Mouse (Mus musculus) gastrocnemius, postnatal 10 days (tissue): ENCODE data around the gene Tulp2. TPM values are rescaled to one million over a fixed set of nuclear protein-coding genes. Genes with fewer than 3 reads are reported as not detected.
"Not testable (repeated sequence)": the region's sequence is repeated elsewhere in the genome, so short reads cannot be mapped to it uniquely, and the experiment has no call there.

Source experiments
- DNase-seq: peaks from one replicate; pipeline ENCODE4 v3.0.0; 2021; ENCODE audit warnings: mixed read lengths
- total RNA-seq, 2 experiments: library from RNA; stranded (reverse); gene quantifications; 2 replicates each; pipeline ENCODE4 v1.2.3; 2021

Gene Tulp2
- total RNA-seq, 2 experiments from 2014 or later: not detected

DNA sequence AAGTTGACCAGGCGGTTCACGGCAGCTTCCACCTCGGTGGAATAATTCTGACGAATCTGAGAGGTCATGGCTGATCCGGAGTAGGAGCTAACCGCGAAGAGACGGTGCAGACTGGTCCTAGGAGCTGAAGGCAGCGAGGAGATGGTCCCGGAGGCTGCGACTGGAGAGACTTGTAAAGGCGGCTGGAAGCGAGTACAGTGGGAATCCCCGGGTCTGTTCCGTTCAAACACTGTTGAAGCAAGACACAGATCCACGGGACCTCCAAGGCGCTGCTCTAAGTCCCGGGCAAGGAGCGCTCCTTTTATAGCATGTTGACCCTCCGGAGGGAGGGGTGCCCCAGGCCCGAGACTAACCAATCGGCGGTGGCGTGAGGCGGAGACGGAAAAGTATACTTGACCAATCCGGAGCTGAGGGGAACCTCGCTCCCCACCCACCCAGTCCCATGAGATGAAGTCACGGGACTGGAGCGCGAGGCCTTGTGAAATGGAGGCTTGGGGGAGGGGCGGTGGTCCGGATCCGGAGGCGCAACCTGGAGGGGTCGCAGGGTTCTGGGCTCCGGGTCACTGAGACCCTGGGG, 22.0 kb upstream of the Tulp2 start, which contains the start of gene Ftl1:
Gene Ftl1 (minus strand): TSS at position 321 of the 577 bp plus-strand sequence.
- peak; percentile 90 for DNase-seq

DNA sequence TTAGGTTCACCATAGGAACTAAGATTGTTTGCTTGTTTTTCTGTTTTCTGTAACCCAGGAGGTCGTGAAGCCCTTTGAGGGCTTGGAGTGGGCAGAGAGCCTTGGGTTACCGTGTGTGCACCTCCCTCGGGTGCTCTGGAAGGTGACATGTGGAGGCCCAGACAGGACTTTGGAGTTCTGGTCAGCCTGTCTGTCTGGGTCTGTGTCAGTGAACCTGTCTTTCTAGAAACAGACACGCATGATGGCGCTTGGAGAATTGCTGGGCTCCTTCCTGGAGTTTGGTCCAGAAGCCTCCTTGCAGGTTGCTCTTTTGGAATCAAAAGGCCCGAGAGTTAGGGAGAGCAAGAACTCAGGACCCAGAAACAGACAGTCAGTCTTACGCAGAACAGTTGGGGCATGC, 21.3 kb upstream of the Tulp2 start:
- DNase-seq: no peak

DNA sequence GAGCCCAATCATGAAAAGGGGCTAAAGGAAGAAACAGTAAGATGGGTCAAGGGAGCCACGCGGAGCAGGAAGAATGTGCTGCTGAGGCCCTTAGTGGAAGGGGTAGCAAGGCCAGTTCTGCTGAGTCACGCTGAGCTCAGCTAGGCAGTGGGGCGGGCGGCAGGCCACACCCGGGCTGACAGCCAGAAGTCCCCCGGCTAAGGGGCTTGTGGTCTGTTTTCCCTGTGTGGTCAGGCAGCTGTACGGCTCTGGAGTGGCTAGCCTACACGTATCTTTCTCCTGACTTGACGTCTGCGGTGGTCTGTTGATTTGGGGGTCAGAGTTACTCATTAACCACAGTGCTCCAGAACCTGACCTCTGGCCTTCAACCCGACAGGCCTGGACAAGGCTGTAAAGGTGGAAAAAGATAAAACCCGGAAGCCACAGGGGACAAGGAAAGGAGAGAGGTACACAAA, 20.8 kb upstream of the Tulp2 start:
- DNase-seq: peak; percentile 59

DNA sequence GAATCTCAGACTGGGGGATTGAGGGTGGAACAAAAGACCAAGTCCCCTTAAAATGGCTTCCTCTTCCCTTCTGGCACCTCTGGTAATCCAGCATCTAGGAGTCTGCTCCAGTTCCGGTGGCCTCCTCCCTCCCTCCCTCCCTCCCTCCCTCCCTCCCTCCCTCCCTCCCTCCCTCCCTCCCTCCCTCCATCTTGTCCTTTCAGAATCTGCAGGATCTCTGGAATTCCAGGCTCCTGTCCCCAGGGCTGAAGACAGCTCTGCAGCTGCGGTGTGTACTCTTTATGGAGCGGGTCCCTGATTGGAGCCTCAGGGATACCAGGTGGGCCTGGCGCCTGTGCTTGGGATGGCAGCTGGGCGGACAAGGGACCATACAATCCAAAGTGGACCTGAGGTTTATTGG, 20.4 kb upstream of the Tulp2 start:
- no peak for DNase-seq

DNA sequence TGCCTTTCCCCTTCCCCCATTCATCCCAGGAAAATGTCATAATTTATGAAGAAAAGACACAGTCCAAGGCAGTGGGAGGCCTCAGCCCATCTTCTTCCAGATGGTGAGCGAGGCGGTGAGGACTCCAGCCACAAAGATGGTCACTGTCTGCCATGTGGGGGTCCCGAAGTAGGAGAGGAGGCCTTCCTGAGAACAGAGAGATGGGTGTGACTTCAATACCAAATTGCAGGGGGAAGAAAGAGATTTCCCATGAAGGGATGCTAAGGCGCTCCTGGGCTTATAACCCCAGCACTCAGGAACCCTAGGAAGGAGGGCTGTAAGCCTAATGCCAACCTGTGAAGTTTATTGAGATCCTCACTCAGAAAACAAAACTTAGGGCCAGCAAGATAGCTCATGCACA, 19.9 kb upstream of the Tulp2 start:
- DNase-seq: no peak

DNA sequence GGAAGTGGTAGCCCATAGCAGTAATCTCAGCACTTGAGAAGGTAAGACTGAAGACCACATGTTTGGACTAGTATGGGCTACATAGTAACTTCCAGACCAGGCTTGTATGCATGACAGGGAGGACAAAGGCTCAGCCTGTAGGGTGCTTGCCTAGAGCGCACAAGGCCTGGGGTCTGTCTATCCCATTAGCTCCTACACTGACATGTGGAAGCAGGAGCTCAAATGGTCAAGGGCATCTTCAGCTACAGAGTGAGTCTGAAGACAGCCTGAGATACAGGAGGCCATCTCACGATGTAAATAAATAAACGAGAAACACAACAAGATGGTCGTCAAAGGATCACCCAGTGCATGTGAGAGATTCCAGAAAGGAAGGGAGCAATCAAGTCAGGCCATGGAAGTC, 19.4 kb upstream of the Tulp2 start:
- no peak for DNase-seq

DNA sequence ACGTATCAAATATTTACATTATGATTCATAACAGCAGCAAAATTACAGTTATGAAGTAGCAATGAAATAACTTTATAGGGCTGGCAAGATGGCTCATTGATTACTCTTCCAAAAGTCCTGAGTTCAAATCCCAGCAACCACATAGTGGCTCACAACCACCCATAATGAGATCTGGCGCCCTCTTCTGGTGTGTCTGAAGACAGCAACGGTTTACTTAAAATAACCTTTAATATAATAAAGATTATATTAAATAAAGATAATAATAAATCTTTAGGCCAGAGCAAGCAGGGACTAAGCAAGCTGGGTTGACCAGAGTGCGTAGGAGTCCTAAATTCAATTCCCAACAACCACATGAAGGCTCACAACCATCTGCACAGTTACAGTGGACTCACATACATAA, 18.8 kb upstream of the Tulp2 start:
- not testable (repeated sequence) for DNase-seq

DNA sequence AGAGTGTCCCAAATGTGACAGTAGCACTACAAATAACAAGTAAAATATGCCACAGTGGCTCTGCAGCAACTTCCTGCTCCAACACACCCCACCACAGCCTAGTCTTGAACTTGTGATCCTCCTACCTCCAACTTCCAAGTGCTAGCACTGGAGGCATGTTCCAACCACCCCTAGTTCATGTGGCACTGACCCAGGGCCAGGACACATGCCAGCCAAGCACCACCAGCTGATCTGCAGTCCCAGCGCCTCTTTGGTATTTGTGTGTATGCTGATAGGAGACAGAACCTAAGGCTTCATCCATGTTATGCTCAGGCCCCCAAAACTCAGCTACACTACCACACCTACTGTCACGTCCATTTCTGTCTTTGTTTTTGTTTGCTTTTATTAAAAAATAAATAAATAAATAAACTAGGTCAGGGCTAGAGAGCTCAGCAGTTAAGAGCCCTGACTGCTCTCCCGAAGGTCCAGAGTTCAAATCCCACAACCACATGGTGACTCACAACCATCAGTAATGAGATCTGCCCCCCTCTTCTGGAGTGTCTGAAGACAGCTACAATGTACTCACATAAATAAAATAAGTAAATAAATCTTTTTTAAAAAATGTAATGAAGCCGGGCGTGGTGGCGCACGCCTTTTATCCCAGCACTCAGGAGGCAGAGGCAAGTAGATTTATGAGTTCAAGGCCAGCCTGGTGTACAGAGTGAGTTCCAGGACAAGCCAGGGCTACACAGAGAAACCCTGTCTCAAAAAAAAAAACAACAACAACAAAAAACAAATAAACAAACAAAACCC, 17.5 kb upstream of the Tulp2 start:
- DNase-seq: no peak

DNA sequence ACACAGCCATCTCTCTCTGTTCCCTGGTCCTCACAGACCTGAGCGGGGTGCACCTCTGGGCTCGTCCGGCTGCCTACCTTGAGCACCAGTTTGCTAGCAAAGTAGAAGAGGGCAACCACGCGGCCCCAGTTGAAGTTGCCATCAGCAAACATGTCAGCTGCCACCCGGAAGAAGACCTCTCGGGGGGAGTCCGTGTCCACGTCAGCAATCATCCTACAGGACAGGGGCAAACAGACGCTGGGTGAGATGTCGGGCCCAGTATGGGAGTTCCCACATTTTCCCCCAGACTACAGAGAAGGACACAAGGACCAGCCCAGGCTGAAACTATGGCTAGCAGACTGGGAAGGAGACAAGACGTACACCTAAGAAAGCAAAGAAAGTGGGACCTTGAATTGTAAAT, 16.6 kb upstream of the Tulp2 start:
- no peak for DNase-seq

DNA sequence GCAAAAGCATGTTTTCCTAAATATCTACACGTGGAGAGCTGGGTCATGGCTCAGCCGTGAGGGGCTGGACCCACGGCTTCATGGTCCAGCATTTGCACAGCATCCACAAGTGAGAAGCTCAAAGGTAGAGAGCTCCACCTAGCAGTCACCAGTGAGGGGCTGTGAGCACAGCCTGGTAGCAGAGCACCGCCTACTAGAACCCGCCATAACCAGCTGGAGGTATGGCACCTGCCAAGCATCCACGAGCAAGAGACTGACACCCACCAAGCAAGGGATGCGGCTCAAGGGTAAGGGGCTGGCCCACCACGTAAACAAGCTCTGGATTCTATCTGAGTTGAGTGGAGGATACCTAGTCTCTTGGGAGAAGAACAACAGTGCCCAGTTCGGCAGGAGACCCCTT, 16.1 kb upstream of the Tulp2 start:
- no peak for DNase-seq

DNA sequence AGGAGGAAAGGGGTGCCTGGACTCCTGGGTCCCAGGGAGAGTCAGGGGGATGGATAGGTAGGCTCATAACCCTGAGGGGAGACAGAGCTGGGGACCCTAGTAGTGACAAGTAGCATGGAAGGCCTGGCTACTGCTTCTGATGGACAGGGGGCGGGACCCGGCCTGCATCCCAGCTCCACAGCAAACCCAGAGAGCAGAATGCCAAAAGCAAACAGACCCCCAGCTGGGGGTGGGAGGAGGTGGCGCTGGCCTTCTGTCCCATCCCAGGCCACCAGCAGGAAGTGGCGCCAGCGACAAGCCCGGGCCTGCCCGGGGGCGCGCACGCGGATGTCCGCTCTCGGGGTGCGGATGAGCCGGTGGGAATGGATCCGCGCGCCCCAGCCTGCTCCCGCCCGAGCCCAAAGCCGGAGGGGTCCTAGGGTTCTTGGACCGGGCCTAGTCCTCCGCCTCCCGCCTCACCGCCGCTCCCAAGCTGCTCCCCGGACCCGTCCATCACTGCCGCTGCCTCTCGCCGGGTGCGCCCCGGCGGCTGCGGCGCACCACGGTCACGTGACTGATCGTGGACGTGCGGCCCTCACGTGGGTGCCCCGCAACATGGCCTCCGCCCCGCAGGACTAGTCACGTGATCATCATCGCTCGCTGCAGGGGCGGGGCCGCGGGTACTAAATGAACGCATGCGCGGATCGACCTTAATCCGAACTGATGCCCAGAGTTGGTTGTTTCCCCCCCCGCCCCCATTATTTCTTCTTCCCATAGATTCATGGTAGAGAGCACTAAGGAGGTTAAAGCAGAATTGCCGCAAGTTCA, 15.2 kb upstream of the Tulp2 start, which contains the start of gene Bax:
Gene Bax (minus strand): TSS at position 616 of the 807 bp plus-strand sequence.
- peak; percentile 96 for DNase-seq

DNA sequence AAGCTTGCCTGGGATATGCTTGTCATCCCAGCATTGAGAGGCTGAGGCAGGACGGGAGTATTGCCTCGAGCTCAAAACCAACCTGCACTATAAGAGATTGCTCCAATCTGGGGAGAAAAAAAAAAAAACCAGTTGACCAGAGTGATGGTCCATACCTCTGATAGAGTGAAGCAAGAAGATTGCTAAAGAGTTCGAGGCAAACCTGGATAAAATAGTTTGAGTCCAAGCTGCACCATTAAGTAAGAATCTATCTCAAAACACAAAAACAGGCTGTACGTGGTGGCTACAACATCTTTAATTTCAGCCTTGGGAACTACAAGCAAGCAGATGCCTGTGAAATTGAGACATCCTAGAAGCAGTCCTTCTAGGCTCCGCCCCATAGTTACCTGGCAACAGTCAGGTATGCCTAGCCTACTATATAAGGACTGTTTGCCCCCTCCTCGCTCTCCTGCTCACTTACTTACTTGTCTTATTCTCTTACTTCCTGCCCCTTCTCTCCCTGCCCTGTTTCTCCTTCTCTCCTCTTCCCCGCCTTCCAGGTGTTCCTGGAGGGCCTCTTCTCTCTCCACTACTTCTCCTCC, 14.5 kb upstream of the Tulp2 start:
- no peak for DNase-seq

DNA sequence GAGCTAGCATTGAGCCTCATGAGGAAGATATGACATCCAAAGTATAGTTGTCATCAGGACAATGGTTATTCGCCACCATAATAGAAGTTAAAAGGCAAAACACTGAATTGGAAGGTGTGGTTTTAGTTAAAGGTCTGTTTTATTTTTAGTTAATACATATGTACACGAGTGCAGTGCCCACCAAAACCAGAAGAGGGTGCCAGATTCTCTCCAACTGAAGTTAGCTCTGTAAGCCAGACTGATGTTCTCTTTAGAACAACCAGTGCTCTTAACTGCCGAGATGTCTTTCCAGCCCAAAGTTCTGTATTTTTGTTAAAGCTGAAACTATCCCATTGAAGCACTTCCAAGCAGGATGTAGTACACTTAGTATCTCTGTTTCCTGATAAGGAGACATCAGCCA, 10.8 kb upstream of the Tulp2 start:
- peak; percentile 74 for DNase-seq

DNA sequence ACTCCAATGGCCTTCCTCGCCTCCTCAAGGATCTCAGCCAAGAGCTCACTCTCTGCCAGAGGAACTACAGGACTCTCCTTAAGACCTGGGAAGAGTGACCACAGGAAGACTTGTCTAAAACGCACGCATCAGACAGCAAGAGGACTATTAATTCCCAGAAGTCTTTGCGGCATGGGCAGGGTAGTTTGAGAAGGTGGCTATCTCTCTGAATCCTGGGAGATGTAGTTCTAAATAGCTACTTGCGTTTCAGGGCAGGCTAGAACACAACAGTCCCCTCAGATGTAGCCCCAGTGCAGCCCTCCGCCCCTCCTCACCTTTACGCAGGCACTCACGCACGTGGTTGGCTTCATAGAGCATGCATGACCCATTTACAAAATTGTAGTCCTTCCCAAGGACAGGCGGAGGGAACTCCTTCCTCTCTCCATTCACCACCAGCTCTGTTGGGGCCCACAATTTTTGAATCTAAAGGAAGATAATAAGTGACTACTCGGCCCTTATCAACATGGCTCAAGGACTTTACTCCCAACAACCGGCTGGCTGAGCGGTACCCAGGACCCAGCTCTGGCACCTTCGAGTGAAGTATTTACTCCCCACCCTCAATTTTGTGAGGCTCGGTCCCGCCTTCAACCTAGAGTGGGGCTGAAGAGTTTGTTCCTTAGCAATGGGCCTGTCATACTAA, 6.2 kb upstream of the Tulp2 start:
- no peak for DNase-seq

DNA sequence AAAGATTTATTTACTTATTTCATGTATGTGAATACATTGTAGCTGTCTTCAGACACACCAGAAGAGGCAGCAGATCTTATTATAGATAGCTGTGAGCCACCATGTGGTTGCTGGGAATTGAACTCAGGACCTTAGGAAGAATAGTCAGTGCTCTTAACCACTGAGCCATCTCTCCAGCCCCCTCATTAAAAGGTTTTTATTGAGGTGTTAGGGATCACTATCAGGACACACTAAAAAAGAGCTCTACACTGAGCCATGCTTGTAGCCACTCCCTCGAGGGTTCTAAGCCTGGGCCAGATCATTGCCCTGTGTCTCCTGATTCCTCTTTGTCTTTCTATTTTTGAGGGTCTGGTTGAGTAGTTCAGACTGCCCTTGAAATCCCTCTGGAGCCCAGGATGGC, 5.2 kb upstream of the Tulp2 start:
- no peak for DNase-seq

DNA sequence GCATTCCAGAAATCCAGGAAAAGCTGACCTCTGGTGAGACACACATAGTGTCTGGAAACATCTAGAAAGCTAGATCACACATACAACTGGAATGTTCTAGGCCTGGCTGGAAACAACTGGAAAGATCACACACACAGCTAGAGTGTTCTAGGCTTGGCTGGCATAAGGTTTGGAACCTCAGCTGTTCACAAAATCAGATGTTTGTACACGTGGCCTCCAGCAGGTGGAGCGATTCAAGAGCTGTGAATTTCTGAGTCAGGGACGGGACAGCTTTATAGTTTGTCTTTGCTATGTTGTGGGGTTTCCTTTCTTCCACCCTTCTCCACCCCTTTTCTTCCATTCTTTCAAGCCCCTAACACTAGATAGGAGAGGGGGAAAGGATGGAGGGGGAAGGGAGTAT, 4.7 kb upstream of the Tulp2 start:
- DNase-seq: no peak

DNA sequence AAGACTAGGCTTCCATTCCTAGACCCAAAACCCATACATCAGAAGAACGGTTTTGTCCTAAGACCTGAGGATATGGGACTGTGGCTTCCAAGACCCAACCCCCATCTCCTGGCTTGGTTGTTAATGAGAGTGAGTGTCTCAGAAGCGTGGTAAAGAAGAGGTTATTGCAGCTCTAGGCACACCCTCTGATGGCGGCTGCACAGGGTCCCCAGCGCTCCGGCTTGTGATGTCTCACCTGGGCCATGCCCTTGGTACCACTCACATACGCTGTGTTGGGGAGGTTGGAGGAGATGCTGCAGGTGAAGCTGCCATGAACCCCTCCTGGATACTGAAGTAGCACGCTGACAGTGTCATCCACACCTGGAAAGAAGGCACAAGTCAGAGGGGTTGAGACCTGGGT, 2.9 kb upstream of the Tulp2 start:
- DNase-seq: no peak

DNA sequence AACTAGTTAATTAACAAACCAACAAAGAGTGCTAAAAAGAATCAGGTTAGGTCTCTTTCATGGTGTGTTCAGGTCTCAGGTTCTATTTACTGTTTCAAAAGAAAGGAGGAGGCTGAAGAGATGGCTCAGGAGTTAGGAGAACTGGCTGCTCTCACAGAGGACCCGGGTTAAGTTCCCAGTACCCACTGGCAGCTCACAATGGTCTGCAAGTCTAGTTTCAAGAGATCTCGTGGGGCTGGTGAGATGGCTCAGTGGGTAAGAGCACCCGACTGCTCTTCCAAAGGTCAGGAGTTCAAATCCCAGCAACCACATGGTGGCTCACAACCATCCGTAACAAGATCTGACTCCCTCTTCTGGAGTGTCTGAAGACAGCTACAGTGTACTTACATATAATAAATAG, 1.4 kb upstream of the Tulp2 start:
- DNase-seq: not testable (repeated sequence)

DNA sequence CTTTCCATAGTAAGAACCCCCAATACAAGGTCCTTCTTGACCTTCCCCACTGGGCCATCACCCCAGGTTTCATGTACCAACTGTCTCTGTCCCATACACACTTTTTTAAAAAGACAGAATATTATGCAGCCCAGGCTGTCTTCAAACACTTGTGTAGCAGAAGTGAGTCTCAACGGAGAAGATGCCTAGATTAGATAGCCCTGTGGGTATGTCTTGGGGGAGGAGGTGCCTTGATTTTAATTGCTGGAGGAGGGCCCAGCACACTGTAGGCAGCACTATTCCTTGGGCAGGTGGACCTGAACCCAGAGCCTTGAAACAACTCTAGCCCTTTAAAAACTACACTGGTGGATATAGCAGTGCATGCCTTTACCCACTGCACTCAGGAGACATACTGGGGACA, 489 bp downstream of the Tulp2 start:
- no peak for DNase-seq

DNA sequence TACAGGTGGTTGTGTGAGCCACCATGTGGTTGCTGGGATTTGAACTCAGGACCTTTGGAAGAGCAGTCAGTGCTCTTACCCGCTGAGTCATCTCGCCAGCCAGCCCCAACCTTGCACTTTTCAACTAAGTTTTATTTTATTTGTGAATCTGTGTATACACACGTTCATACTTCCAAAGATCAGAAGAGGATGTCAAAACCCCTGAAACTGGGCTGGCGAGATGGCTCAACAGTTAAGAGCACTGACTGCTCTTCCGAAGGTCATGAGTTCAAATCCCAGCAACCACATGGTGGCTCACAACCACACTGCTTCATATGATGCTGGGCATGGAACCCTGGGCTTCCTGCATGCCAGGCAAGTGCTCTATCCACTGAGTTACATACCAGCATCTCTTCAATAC, 3.3 kb downstream of the Tulp2 start:
- not testable (repeated sequence) for DNase-seq

DNA sequence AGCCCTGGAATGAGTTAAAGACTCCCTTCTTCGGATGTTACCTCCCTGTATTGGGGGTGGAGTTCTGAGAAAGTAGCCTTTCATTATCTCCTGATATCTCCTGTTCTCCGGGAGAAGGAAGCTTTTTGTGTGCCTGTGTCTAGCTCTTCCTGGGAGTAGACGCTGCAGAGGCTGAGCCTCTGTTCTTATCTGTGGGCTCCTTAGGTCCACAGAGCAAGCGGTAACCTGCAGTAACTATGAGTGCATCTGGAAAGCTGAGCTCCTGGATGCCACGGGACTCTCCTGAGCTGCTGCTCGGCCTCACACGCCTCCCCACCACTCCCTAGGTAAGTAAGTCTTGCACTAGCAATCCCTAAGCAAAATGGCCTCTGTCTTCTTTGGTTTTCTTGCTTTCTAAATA, 4.5 kb downstream of the Tulp2 start:
- DNase-seq: no peak

DNA sequence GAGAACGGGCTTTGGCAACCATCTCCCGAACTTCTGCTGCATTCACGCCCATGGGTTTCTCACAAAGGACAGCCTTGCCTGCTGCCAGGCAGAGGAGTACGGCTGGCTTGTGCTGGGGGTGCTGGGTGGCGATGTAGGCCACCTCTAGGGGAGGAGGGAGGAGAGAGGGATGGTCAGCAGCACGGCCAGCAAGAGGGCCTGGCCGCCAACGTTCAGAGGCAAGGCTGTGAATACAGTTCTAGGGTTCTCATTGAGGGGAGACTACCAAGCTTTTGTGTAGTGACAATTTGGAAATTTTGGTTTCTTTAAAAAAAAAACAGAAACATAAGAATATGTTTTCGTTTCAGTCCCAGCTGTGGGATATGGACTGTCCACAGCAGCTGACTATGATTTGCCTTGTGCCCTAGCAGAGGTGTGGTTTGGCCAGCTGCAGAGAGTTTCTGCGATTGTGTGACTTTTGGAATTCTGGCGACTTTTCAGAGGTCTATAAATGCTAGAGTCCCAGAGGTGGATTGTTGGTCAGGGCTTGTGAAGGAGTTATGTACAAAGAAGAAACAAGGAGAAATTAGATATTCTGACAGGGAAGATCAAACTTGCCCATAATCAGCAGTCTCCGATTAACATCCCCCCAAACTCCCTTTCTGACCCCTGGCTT, 5.2 kb downstream of the Tulp2 start, which contains the start of gene Gm45808:
Gene Gm45808 (minus strand): TSS at position 51 of the 655 bp plus-strand sequence.
- no peak for DNase-seq
